Mouse (Mus musculus) activated CD4-positive, CD25-positive, alpha-beta regulatory T cell (primary cell): ENCODE data around the gene Supt7l. TPM values are rescaled to one million over a fixed set of nuclear protein-coding genes. Genes with fewer than 3 reads are reported as not detected.

Experiments
- polyA plus RNA-seq, 2 experiments: library from polyadenylated mRNA; unstranded; fragments of 100-300 nt; shearing (Covaris generic); gene quantifications; one replicate each; pipeline ENCODE4 v1.2.1; 2017

Gene Supt7l
- 10 to 100 TPM; 24.3 to 26.9 TPM for polyA plus RNA-seq

GRCm38 (mm10) chr5:31527707-31528106 is at the start of gene Supt7l:
Supt7l (minus strand) TSS chr5:31527807.

DNA sequence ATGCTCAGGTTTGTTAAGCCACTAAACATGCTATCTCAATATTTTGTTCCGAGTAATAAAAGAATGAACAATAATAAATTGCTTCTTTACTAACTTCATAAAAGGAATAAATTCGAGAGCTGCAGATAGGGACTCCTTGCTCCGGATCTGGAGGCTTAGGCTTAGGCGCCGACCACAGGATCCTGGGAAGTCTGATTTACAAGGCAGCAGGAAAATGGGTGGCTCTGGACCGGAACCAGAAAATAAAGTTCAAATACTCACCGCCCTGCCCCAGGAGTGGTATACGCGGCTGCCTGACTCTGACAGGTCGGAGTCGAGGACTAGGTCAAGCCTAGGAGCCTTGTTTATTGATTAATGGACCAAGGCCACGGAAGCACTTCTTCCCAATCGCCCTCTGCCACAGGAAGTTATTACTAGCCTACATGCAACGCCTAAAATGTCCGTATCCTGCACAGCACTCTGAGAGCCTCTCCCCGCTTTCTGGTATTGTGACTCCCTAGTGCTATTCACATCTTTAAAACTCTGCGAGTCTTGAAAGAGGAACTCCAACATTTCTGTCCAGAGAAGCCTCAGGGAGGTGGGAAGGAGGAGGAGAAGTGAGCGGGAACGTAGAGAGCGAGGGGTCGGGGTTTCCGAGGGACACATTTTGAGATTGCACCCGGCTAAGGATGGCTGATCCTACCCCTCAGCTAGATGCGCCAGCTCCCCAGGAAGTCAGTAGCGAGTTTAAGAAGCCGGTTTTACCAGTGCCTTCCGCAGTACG is 1.1 kb downstream of the Supt7l start, which contains the start of gene Slc4a1ap:
Gene Slc4a1ap (plus strand): TSS at position 642 of the 763 bp plus-strand sequence.

GRCm38 (mm10) chr5:31494513-31495297 is 32.9 kb downstream of the Supt7l start, which contains the start of gene Gpn1:
Gpn1 (plus strand) TSS chr5:31494741.

DNA sequence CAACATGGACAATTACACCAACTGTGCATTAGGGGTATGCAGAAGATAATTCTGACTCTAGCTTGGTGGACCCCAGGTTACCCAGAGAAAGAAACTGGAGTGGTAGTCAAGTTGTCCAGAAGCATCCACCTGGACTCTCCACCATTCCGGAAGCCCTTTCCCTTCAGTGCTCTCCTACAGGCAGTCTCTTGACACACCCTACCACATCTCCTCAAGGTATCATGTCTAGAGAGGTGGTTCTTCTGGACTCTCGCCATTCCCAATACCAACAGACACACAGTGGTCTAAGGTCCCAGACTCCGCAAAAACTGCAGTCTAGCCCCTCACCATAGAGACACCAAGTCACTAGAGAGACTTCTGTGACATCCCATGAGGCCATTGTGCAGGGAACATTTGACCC is 42.2 kb downstream of the Supt7l start, which contains the start of gene 4930548H24Rik:
Gene 4930548H24Rik (plus strand): TSS at position 301 of the 400 bp plus-strand sequence.

Other genes starting within 250 kb of the Supt7l start
- gene Ift172, start 236.7 kb downstream of the Supt7l start, polyA plus RNA-seq: 1 to 10 TPM; 3.4 to 5.1 TPM
- under 1 TPM in 1 of 2 experiments, not detected in 1; 0.41 TPM for gene Fndc4, start 231.7 kb downstream of the Supt7l start, polyA plus RNA-seq
- under 1 TPM in 1 of 2 experiments, not detected in 1; 0.55 TPM for gene Gckr, start 230.4 kb downstream of the Supt7l start, polyA plus RNA-seq
- 10 to 100 TPM; 37.3 to 46.1 TPM for gene Zfp512, start 75.4 kb downstream of the Supt7l start, polyA plus RNA-seq
- under 1 TPM in 1 of 2 experiments, not detected in 1; 0.77 TPM for gene 4930548H24Rik, start 42.1 kb downstream of the Supt7l start, polyA plus RNA-seq
- 10 to 100 TPM; 27.0 to 27.4 TPM for gene Gpn1, start 33.1 kb downstream of the Supt7l start, polyA plus RNA-seq
- gene Slc4a1ap, start 812 bp downstream of the Supt7l start, polyA plus RNA-seq: 10 to 100 TPM; 42.9 to 49.5 TPM
- 100 to 1,000 TPM; 233 to 297 TPM for gene Mrpl33, start 69.1 kb upstream of the Supt7l start, polyA plus RNA-seq
- 10 to 100 TPM; 20.3 to 23.8 TPM for gene Rbks, start 169.8 kb upstream of the Supt7l start, polyA plus RNA-seq
- gene Babam2, start 169.9 kb upstream of the Supt7l start, polyA plus RNA-seq: 10 to 100 TPM; 48.4 to 55.5 TPM